Mouse (Mus musculus): Measurements from ENCODE around the gene Crygs. TPM values are rescaled to one million over a fixed set of nuclear protein-coding genes. Genes with fewer than 3 reads are reported as not detected.
A peak's percentile ranks its signal among the peaks of the same experiment; 100 is the strongest.

Crygs gene
- polyA plus RNA-seq, 1 experiment, result not detected

GRCm38 (mm10) chr16:22802786-22803185 is 8.6 kb downstream of the Crygs start:
- peaks cover 4% of the 10 kb centered on the region for H3K4me1 ChIP-seq (ENCODE audit: control insufficient read depth, insufficient read depth, low read length)
- H3K36me3 ChIP-seq (ENCODE audit: control insufficient read depth, insufficient read depth, low read length), result no peaks in the 10 kb centered on the region
- no peaks in the 10 kb centered on the region for H3K27me3 ChIP-seq (ENCODE audit: control insufficient read depth, insufficient read depth, low read length)
- no peak for TF ChIP-seq CTCF (IDR thresholded peaks at IDR 0.05; ENCODE audit: control insufficient read depth, insufficient read depth, insufficient replicate concordance, low read depth, low read length)
- no peak for TF ChIP-seq POLR2A (IDR thresholded peaks at IDR 0.05; ENCODE audit: control insufficient read depth, low read depth, low read length)
- no peak overlapping the region for H3K4me3 ChIP-seq (ENCODE audit: control insufficient read depth, low read depth, low read length)
- no peak overlapping the region for H3K27ac ChIP-seq (ENCODE audit: control insufficient read depth, insufficient read depth, low read depth, low read length)

- no peaks in the 10 kb centered on the region for H3K36me3 ChIP-seq (ENCODE audit: control insufficient read depth, insufficient read depth, low read length)
- H3K27ac ChIP-seq (ENCODE audit: control insufficient read depth, insufficient read depth, low read depth, low read length), result no peak overlapping the region
- TF ChIP-seq POLR2A (IDR thresholded peaks at IDR 0.05; ENCODE audit: control insufficient read depth, low read depth, low read length), result no peak
- TF ChIP-seq CTCF (IDR thresholded peaks at IDR 0.05; ENCODE audit: control insufficient read depth, insufficient read depth, insufficient replicate concordance, low read depth, low read length), result no peak
- H3K27me3 ChIP-seq (ENCODE audit: control insufficient read depth, insufficient read depth, low read length), result no peaks in the 10 kb centered on the region
- H3K4me3 ChIP-seq (ENCODE audit: control insufficient read depth, low read depth, low read length), result no peak overlapping the region
- no peaks in the 10 kb centered on the region; the same call in 1 of the 2 replicates for H3K4me1 ChIP-seq (ENCODE audit: control insufficient read depth, insufficient read depth, low read length)
Measured at GRCm38 (mm10) chr16:22800849-22801109, 10.6 kb downstream of the Crygs start.

- Histone ChIP-seq H3K27me3 (ENCODE audit: control insufficient read depth, insufficient read depth, low read length) (no peaks in the 10 kb centered on the region), H3K4me3 (ENCODE audit: control insufficient read depth, low read depth, low read length) (no peak overlapping the region), H3K4me1 (ENCODE audit: control insufficient read depth, insufficient read depth, low read length) (no peaks in the 10 kb centered on the region; the same call in 1 of the 2 replicates), H3K36me3 (ENCODE audit: control insufficient read depth, insufficient read depth, low read length) (no peaks in the 10 kb centered on the region), H3K27ac (ENCODE audit: control insufficient read depth, insufficient read depth, low read depth, low read length) (no peak overlapping the region)
- no peak for TF ChIP-seq POLR2A (IDR thresholded peaks at IDR 0.05; ENCODE audit: control insufficient read depth, low read depth, low read length)
- TF ChIP-seq CTCF (IDR thresholded peaks at IDR 0.05; ENCODE audit: control insufficient read depth, insufficient read depth, insufficient replicate concordance, low read depth, low read length), result no peak
Measured at GRCm38 (mm10) chr16:22800026-22800848, 11.1 kb downstream of the Crygs start.

DNA sequence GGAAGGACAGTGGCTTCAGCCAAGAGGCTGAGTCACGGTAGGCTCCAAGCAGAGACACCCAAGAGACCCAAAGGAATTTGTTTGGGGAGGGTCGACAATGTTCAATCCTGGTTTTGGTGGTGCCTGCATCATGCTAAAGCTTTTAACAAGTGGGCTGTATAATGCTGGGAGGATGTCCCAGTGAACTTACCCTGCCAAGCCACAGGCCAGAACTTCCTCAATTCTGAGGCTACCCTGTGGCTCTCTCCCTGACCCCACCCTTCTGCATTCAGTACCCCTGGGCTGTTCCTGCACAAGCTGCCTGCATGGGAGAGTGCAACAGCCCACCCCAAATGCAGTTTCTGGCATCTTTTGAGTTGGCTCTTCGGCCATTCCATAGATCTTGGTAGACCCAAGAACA is 12.9 kb downstream of the Crygs start:
- Histone ChIP-seq H3K4me1 (ENCODE audit: control insufficient read depth, insufficient read depth, low read length) (no peaks in the 10 kb centered on the region; the same call in 1 of the 2 replicates), H3K27ac (ENCODE audit: control insufficient read depth, insufficient read depth, low read depth, low read length) (no peak overlapping the region), H3K27me3 (ENCODE audit: control insufficient read depth, insufficient read depth, low read length) (no peaks in the 10 kb centered on the region), H3K4me3 (ENCODE audit: control insufficient read depth, low read depth, low read length) (no peak overlapping the region), H3K36me3 (ENCODE audit: control insufficient read depth, insufficient read depth, low read length) (no peaks in the 10 kb centered on the region)
- TF ChIP-seq CTCF (IDR thresholded peaks at IDR 0.05; ENCODE audit: control insufficient read depth, insufficient read depth, insufficient replicate concordance, low read depth, low read length) (no peak), POLR2A (IDR thresholded peaks at IDR 0.05; ENCODE audit: control insufficient read depth, low read depth, low read length) (no peak)

DNA sequence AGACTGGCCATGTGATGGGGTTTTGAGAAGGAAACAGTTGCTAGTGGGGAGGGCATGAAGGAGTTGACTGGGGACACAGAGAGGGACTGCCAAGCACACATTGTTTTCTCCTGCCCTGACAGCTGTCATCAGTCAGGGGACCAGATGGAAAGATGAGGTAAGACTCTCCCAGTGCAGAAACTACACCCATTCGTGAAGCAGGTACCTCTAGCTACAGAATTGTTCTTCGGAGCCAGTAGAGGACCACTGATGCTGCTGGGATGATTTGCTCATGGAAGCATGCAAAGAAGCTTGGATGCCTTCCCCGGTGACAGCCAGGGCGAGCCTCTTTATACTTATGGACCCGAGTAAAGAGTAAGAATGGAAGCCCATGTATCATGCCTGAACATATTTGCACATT is 13.9 kb downstream of the Crygs start:
- Histone ChIP-seq H3K36me3 (ENCODE audit: control insufficient read depth, insufficient read depth, low read length) (no peaks in the 10 kb centered on the region), H3K4me3 (ENCODE audit: control insufficient read depth, low read depth, low read length) (no peak overlapping the region), H3K27me3 (ENCODE audit: control insufficient read depth, insufficient read depth, low read length) (no peaks in the 10 kb centered on the region), H3K4me1 (ENCODE audit: control insufficient read depth, insufficient read depth, low read length) (no peaks in the 10 kb centered on the region; the same call in 1 of the 2 replicates), H3K27ac (ENCODE audit: control insufficient read depth, insufficient read depth, low read depth, low read length) (no peak overlapping the region)
- TF ChIP-seq CTCF (IDR thresholded peaks at IDR 0.05; ENCODE audit: control insufficient read depth, insufficient read depth, insufficient replicate concordance, low read depth, low read length), result no peak
- no peak for TF ChIP-seq POLR2A (IDR thresholded peaks at IDR 0.05; ENCODE audit: control insufficient read depth, low read depth, low read length)

GRCm38 (mm10) chr16:22795497-22795896 is 15.9 kb downstream of the Crygs start:
- Histone ChIP-seq H3K4me3 (ENCODE audit: control insufficient read depth, low read depth, low read length) (no peak overlapping the region), H3K27me3 (ENCODE audit: control insufficient read depth, insufficient read depth, low read length) (no peaks in the 10 kb centered on the region)

DNA sequence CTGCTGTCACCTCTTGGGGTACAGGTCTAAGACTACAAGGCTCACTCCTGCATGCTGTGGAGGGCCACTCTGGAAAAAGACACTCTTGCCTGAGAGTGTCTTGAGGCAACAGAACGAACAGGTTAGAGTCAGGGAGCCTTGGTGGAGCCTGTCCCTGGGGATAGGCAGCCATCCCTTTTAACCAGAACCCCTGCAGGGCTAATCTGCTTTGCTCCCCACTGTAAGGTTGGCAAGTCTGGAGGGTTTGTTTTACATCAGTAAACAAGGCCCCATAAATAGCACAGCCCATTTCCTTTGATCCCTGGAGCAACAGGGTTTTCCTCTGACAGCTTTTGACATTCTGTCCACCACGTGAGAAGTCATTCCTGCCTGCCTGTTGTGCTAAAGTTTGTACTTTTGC is 20.1 kb downstream of the Crygs start:
- Histone ChIP-seq H3K36me3 (ENCODE audit: control insufficient read depth, insufficient read depth, low read length) (no peaks in the 10 kb centered on the region), H3K27me3 (ENCODE audit: control insufficient read depth, insufficient read depth, low read length) (no peaks in the 10 kb centered on the region), H3K4me3 (ENCODE audit: control insufficient read depth, low read depth, low read length) (no peak overlapping the region), H3K4me1 (ENCODE audit: control insufficient read depth, insufficient read depth, low read length) (peaks cover 8% of the 10 kb centered on the region), H3K27ac (ENCODE audit: control insufficient read depth, insufficient read depth, low read depth, low read length) (no peak overlapping the region)
- TF ChIP-seq CTCF (IDR thresholded peaks at IDR 0.05; ENCODE audit: control insufficient read depth, insufficient read depth, insufficient replicate concordance, low read depth, low read length) (no peak), POLR2A (IDR thresholded peaks at IDR 0.05; ENCODE audit: control insufficient read depth, low read depth, low read length) (no peak)

More at GRCm38 (mm10) chr16:22795497-22795896, 15.9 kb downstream of the Crygs start:
- H3K36me3 ChIP-seq (ENCODE audit: control insufficient read depth, insufficient read depth, low read length), result no peaks in the 10 kb centered on the region
- no peaks in the 10 kb centered on the region; the same call in 1 of the 2 replicates for H3K4me1 ChIP-seq (ENCODE audit: control insufficient read depth, insufficient read depth, low read length)
- H3K27ac ChIP-seq (ENCODE audit: control insufficient read depth, insufficient read depth, low read depth, low read length), result no peak overlapping the region
- peak; percentile 52; the same call in 1 of the 2 replicates for TF ChIP-seq CTCF (IDR thresholded peaks at IDR 0.05; ENCODE audit: control insufficient read depth, insufficient read depth, insufficient replicate concordance, low read depth, low read length)
- no peak for TF ChIP-seq POLR2A (IDR thresholded peaks at IDR 0.05; ENCODE audit: control insufficient read depth, low read depth, low read length)

All from testis, adult 2 months (tissue).